Mouse (Mus musculus) neural tube, embryonic 11.5 days (tissue): Measurements from ENCODE around the gene Srp68. TPM values are rescaled to one million over a fixed set of nuclear protein-coding genes. Genes with fewer than 3 reads are reported as not detected.

ENCODE experiments used
- ATAC-seq: fragments of 200-750 bp; cut with Nextera tagmentation; 2 replicates; pipeline ENCODE4 v1.8.0; 2017; ENCODE audit warnings: moderate number of reproducible peaks, mild to moderate bottlenecking, moderate TSS enrichment, moderate library complexity; ENCODE audit not compliant: insufficient read depth, low FRiP score, low TSS enrichment
- DNase-seq: peaks from one replicate; pipeline ENCODE4 v3.0.0-alpha.2; 2015; ENCODE audit warnings: low spot score
- H3K27ac ChIP-seq: fragments of 300-500 bp; sonication (generic); 2 replicates; pipeline ENCODE4 v1.5.1; 2014; ENCODE audit warnings: low read depth, mild to moderate bottlenecking, low read length
- H3K27me3 ChIP-seq: fragments of 300-500 bp; sonication (generic); 2 replicates; pipeline ENCODE4 v1.6.1; 2014; ENCODE audit warnings: mild to moderate bottlenecking, low read length, mixed read lengths; ENCODE audit not compliant: control insufficient read depth, insufficient read depth
- H3K36me3 ChIP-seq: fragments of 300-500 bp; sonication (generic); 2 replicates; pipeline ENCODE4 v1.6.1; 2014; ENCODE audit warnings: mild to moderate bottlenecking, low read length, moderate library complexity, mixed read lengths; ENCODE audit not compliant: control insufficient read depth, insufficient read depth
- H3K4me1 ChIP-seq: fragments of 300-500 bp; sonication (generic); 2 replicates; pipeline ENCODE4 v1.6.1; 2014; ENCODE audit warnings: low read length, mixed read lengths; ENCODE audit not compliant: control insufficient read depth, insufficient read depth
- H3K4me2 ChIP-seq: fragments of 300-500 bp; sonication (generic); 2 replicates; pipeline ENCODE4 v1.6.1; 2014; ENCODE audit warnings: low read depth, mild to moderate bottlenecking, moderate library complexity
- H3K4me3 ChIP-seq: fragments of 300-500 bp; sonication (generic); 2 replicates; pipeline ENCODE4 v1.5.1; 2014; ENCODE audit warnings: low read depth, low read length
- H3K9ac ChIP-seq: fragments of 300-500 bp; sonication (generic); 2 replicates; pipeline ENCODE4 v1.6.1; 2014; ENCODE audit warnings: mild to moderate bottlenecking, low read length
- H3K9me3 ChIP-seq: fragments of 300-500 bp; sonication (generic); 2 replicates; pipeline ENCODE4 v1.6.1; 2016; ENCODE audit warnings: low read length; ENCODE audit not compliant: control insufficient read depth
- WGBS: fragments of 180-500 bp; shearing (Covaris S2); extraction: QIAGEN DNeasy Blood & Tissue Kit; methylation state at CpG from one replicate; pipeline ENCODE4 v1.1.7; 2014; 5-methylcytosine and 5-hydroxymethylcytosine counted together
- polyA plus RNA-seq: library from polyadenylated mRNA; unstranded; fragments of >200 nt; fragmentation: Nextera tagmentation; extraction: Ambion mirVana; gene quantifications from 2 replicates; pipeline ENCODE4 v1.2.1, GENCODE M21; 2014

Srp68 gene
- polyA plus RNA-seq, 1 experiment from 2014 or later: 87.4 TPM

GRCm38 (mm10) chr11:116226414-116226813 lies 47.6 kb downstream of the Srp68 start:
- peaks cover 29% of the 10 kb centered on the region for H3K27me3 ChIP-seq
- no peak overlapping the region for H3K4me2 ChIP-seq
- peaks cover 3% of the 10 kb centered on the region; the same call in 1 of the 2 replicates for H3K9me3 ChIP-seq
- H3K4me1 ChIP-seq: 0 out of 2 replicates have a peak, but pooled peaks cover 2% of the 10 kb centered on the region
- no peaks in the 10 kb centered on the region for H3K36me3 ChIP-seq
- H3K4me3 ChIP-seq: no peak overlapping the region
- no peak overlapping the region for H3K9ac ChIP-seq
- no peak overlapping the region for H3K27ac ChIP-seq
- no peak for ATAC-seq
- peak; percentile 78 for DNase-seq
- 0% methylated on average over 2 of the region's 2 CpGs for WGBS

GRCm38 (mm10) chr11:116222740-116223059 lies 51.3 kb downstream of the Srp68 start:
- peaks cover 2% of the 10 kb centered on the region; the same call in 1 of the 2 replicates for H3K4me1 ChIP-seq
- H3K4me2 ChIP-seq: peak overlapping the region; percentile 39
- no peak for DNase-seq
- no peak overlapping the region for H3K27ac ChIP-seq
- H3K4me3 ChIP-seq: peak overlapping the region; percentile 22
- H3K27me3 ChIP-seq: peaks cover 34% of the 10 kb centered on the region
- WGBS: 10% methylated on average over 23 of the region's 23 CpGs
- no peaks in the 10 kb centered on the region for H3K36me3 ChIP-seq
- peaks cover 3% of the 10 kb centered on the region; the same call in 1 of the 2 replicates for H3K9me3 ChIP-seq
- H3K9ac ChIP-seq: peak overlapping the region; percentile 19; the same call in 1 of the 2 replicates
- no peak for ATAC-seq

- H3K27me3 ChIP-seq: peaks cover 34% of the 10 kb centered on the region
- 0 out of 2 replicates have a peak overlapping the region, but pooled peaks have one; percentile 19 for H3K9ac ChIP-seq
- no peak overlapping the region for H3K27ac ChIP-seq
- peaks cover 3% of the 10 kb centered on the region; the same call in 1 of the 2 replicates for H3K9me3 ChIP-seq
- DNase-seq (no peak), ATAC-seq (no peak)
- H3K4me1 ChIP-seq: peaks cover 2% of the 10 kb centered on the region; the same call in 1 of the 2 replicates
- no peaks in the 10 kb centered on the region for H3K36me3 ChIP-seq
- peak overlapping the region; percentile 39 for H3K4me2 ChIP-seq
- H3K4me3 ChIP-seq: peak overlapping the region; percentile 22
- WGBS: 7% methylated on average over 53 of the region's 53 CpGs
These were observed 51.9 kb downstream of the Srp68 start for GRCm38 (mm10) chr11:116221931-116222739.

- Histone ChIP-seq H3K4me1 (peaks cover 2% of the 10 kb centered on the region; the same call in 1 of the 2 replicates), H3K27ac (no peak overlapping the region), H3K4me3 (no peak overlapping the region), H3K27me3 (peaks cover 34% of the 10 kb centered on the region), H3K4me2 (no peak overlapping the region), H3K9me3 (peaks cover 3% of the 10 kb centered on the region; the same call in 1 of the 2 replicates), H3K9ac (no peak overlapping the region), H3K36me3 (no peaks in the 10 kb centered on the region)
- no peak for ATAC-seq
- 20% methylated on average over 4 of the region's 4 CpGs for WGBS
- peak; percentile 67 for DNase-seq
These were observed 54.1 kb downstream of the Srp68 start for GRCm38 (mm10) chr11:116219885-116220284.

GRCm38 (mm10) chr11:116218737-116219400 lies 55.1 kb downstream of the Srp68 start:
- Histone ChIP-seq H3K36me3 (no peaks in the 10 kb centered on the region), H3K27ac (peak overlapping the region; percentile 39; the same call in 1 of the 2 replicates), H3K4me3 (no peak overlapping the region), H3K9ac (no peak overlapping the region; the same call in 1 of the 2 replicates), H3K9me3 (peaks cover 3% of the 10 kb centered on the region; the same call in 1 of the 2 replicates), H3K4me2 (no peak overlapping the region), H3K4me1 (peaks cover 2% of the 10 kb centered on the region; the same call in 1 of the 2 replicates), H3K27me3 (peaks cover 30% of the 10 kb centered on the region)
- DNase-seq (no peak), ATAC-seq (no peak)
- WGBS: 56% methylated on average over 7 of the region's 7 CpGs

- ATAC-seq: no peak
- no peaks in the 10 kb centered on the region for H3K36me3 ChIP-seq
- no peak for DNase-seq
These were observed 55.8 kb downstream of the Srp68 start for GRCm38 (mm10) chr11:116218263-116218662.

GRCm38 (mm10) chr11:116216549-116216948 lies 57.5 kb downstream of the Srp68 start:
- Histone ChIP-seq H3K4me2 (no peak overlapping the region), H3K27me3 (peaks cover 7% of the 10 kb centered on the region), H3K9me3 (peaks cover 1% of the 10 kb centered on the region; the same call in 1 of the 2 replicates), H3K36me3 (no peaks in the 10 kb centered on the region), H3K9ac (no peak overlapping the region), H3K27ac (no peak overlapping the region), H3K4me3 (no peak overlapping the region), H3K4me1 (no peaks in the 10 kb centered on the region; the same call in 1 of the 2 replicates)
- no peak for DNase-seq
- no peak for ATAC-seq
- 84% methylated on average over 11 of the region's 11 CpGs for WGBS

More at GRCm38 (mm10) chr11:116218263-116218662, 55.8 kb downstream of the Srp68 start:
- Histone ChIP-seq H3K4me2 (no peak overlapping the region), H3K4me1 (peaks cover 2% of the 10 kb centered on the region; the same call in 1 of the 2 replicates), H3K9ac (no peak overlapping the region), H3K27ac (no peak overlapping the region), H3K27me3 (peaks cover 24% of the 10 kb centered on the region), H3K9me3 (peaks cover 3% of the 10 kb centered on the region; the same call in 1 of the 2 replicates), H3K4me3 (no peak overlapping the region)
- WGBS: 91% methylated on average over 2 of the region's 2 CpGs

GRCm38 (mm10) chr11:116215991-116216390 lies 58.0 kb downstream of the Srp68 start:
- H3K9me3 ChIP-seq: no peaks in the 10 kb centered on the region
- 87% methylated on average over 6 of the region's 6 CpGs for WGBS
- DNase-seq (no peak), ATAC-seq (no peak)
- H3K27me3 ChIP-seq: peaks cover 2% of the 10 kb centered on the region; the same call in 1 of the 2 replicates
- no peak overlapping the region for H3K27ac ChIP-seq
- no peaks in the 10 kb centered on the region; the same call in 1 of the 2 replicates for H3K4me1 ChIP-seq
- no peak overlapping the region for H3K4me3 ChIP-seq
- no peak overlapping the region for H3K4me2 ChIP-seq
- H3K9ac ChIP-seq: no peak overlapping the region
- H3K36me3 ChIP-seq: no peaks in the 10 kb centered on the region
